Mouse (Mus musculus) brain, embryonic 14.5 days (tissue): ENCODE measurements at regions not wholly inside any gene's neighbourhood (a gene's known extent, or its start where the extent isn't known, plus 50 kb on each side); places are given as distances from the start of the nearest gene placed in this dataset.

Source experiments
- CTCF ChIP-seq: fragments of 200-500 bp; IDR thresholded peaks from 2 replicates; pipeline ENCODE4 v1.5.1; 2012; ENCODE audit warnings: inconsistent platforms, mild to moderate bottlenecking, moderate library complexity, borderline replicate concordance; ENCODE audit not compliant: insufficient read depth, insufficient read length; ENCODE audit errors: extremely low read depth
- POLR2A ChIP-seq: fragments of 200-500 bp; IDR thresholded peaks from 2 replicates; pipeline ENCODE4 v1.6.1; 2012; ENCODE audit warnings: mild to moderate bottlenecking, inconsistent platforms, borderline replicate concordance; ENCODE audit not compliant: poor library complexity, insufficient read depth, insufficient read length, severe bottlenecking; ENCODE audit errors: extremely low read depth

GRCm38 (mm10) chr14:58726418-58726817 is 416.3 kb downstream of the 1700129C05Rik start:
- no peak for TF ChIP-seq CTCF
- TF ChIP-seq POLR2A, result no peak
